Mouse (Mus musculus) MEL (cell line): ENCODE measurements around the gene Cerk. TPM values are rescaled to one million over a fixed set of nuclear protein-coding genes. Genes with fewer than 3 reads are reported as not detected.

ENCODE experiments used
- DNase-seq: peaks from one replicate; pipeline ENCODE4 v3.0.0; 2011; ENCODE audit warnings: low read depth, low spot score
- H3K27ac ChIP-seq: 2 replicates; pipeline ENCODE4 v1.5.1; 2012; ENCODE audit warnings: low read depth, mild to moderate bottlenecking, control low read depth, low read length, moderate library complexity; ENCODE audit not compliant: control insufficient read depth
- H3K27me3 ChIP-seq, 2 experiments: fragments of 150-350 bp in 1 of 2; sonication (generic) in 1 of 2; 2 replicates each; pipeline ENCODE4 v1.6.1; 2012; ENCODE audit warnings: low read length in 2 of 2, mild to moderate bottlenecking in 2 of 2, improper control_type of control experiment in 1 of 2, moderate library complexity in 1 of 2; ENCODE audit not compliant: insufficient read depth in 2 of 2, control insufficient read depth in 1 of 2
- H3K36me3 ChIP-seq, 2 experiments: 2 replicates each; pipeline ENCODE4 v1.6.1; 2012 to 2014; ENCODE audit warnings: low read length in 2 of 2, improper control_type of control experiment in 1 of 2, inconsistent platforms in 1 of 2, mild to moderate bottlenecking in 1 of 2; ENCODE audit not compliant: insufficient read depth in 2 of 2, control insufficient read depth in 1 of 2
- H3K4me1 ChIP-seq, 2 experiments: fragments of 150-350 bp in 1 of 2; sonication (generic) in 1 of 2; 2 replicates each; pipeline ENCODE4 v1.6.1; 2012; ENCODE audit warnings: low read length in 2 of 2, improper control_type of control experiment in 1 of 2, mild to moderate bottlenecking in 1 of 2; ENCODE audit not compliant: insufficient read depth in 2 of 2, control insufficient read depth in 1 of 2
- H3K4me3 ChIP-seq, 2 experiments: fragments of 150-350 bp in 1 of 2; sonication (generic) in 1 of 2; 2 replicates each; pipeline ENCODE4 v1.5.1; 2012; ENCODE audit warnings: low read depth in 2 of 2, low read length in 2 of 2, mild to moderate bottlenecking in 2 of 2, moderate library complexity in 2 of 2, control low read depth in 1 of 2, improper control_type of control experiment in 1 of 2; ENCODE audit not compliant: control insufficient read depth in 1 of 2, insufficient read depth in 1 of 2
- H3K79me2 ChIP-seq: 2 replicates; pipeline ENCODE4 v1.6.1; 2012; ENCODE audit warnings: mild to moderate bottlenecking, low read length, moderate library complexity; ENCODE audit not compliant: control insufficient read depth, poor library complexity, insufficient read depth
- H3K9ac ChIP-seq: 2 replicates; pipeline ENCODE4 v1.6.1; 2012; ENCODE audit warnings: low read depth, mild to moderate bottlenecking, control low read depth, low read length, moderate library complexity; ENCODE audit not compliant: control insufficient read depth, poor library complexity, severe bottlenecking
- H3K9me3 ChIP-seq: fragments of 150-350 bp; sonication (generic); replicated peaks from 2 replicates; pipeline ENCODE4 v1.6.1; 2012; ENCODE audit warnings: mild to moderate bottlenecking, low read length, improper control_type of control experiment, moderate library complexity; ENCODE audit not compliant: insufficient read depth
- BHLHE40 ChIP-seq: IDR thresholded peaks from 2 replicates; pipeline ENCODE4 v1.6.1; 2012; ENCODE audit warnings: low read depth, mild to moderate bottlenecking, inconsistent platforms, low read length, improper control_type of control experiment, borderline replicate concordance
- CHD1 ChIP-seq: IDR thresholded peaks from 2 replicates; pipeline ENCODE4 v1.6.1; 2012; ENCODE audit warnings: low read depth, mild to moderate bottlenecking, inconsistent platforms, low read length, improper control_type of control experiment
- CHD2 ChIP-seq: IDR thresholded peaks from 2 replicates; pipeline ENCODE4 v1.6.1; 2011; ENCODE audit warnings: low read length, improper control_type of control experiment
- CTCF ChIP-seq, 3 experiments: IDR thresholded peaks in 2 of 3; conservative IDR thresholded peaks in 1 of 3; 2 replicates each; pipeline ENCODE4 v1.5.1; 2011 to 2012; ENCODE audit warnings: low read length in 3 of 3, low read depth in 2 of 3, mild to moderate bottlenecking in 2 of 3, improper control_type of control experiment in 1 of 3, inconsistent platforms in 1 of 3, mixed read lengths in 1 of 3, moderate library complexity in 1 of 3; ENCODE audit not compliant: control insufficient read depth in 1 of 3, insufficient read depth in 1 of 3, poor library complexity in 1 of 3, severe bottlenecking in 1 of 3
- E2F4 ChIP-seq: IDR thresholded peaks from 2 replicates; pipeline ENCODE4 v1.6.1; 2011; ENCODE audit warnings: low read depth, low read length, improper control_type of control experiment, borderline replicate concordance
- ELF1 ChIP-seq: IDR thresholded peaks from 2 replicates; pipeline ENCODE4 v1.6.1; 2014; ENCODE audit warnings: low read depth, mild to moderate bottlenecking, inconsistent platforms, low read length, improper control_type of control experiment, moderate library complexity
- EP300 ChIP-seq, 2 experiments: IDR thresholded peaks; 2 replicates each; pipeline ENCODE4 v1.6.1; 2011; ENCODE audit warnings: improper control_type of control experiment in 2 of 2, low read length in 2 of 2, low read depth in 1 of 2, mild to moderate bottlenecking in 1 of 2
- ETS1 ChIP-seq: IDR thresholded peaks from 2 replicates; pipeline ENCODE4 v1.6.1; 2012; ENCODE audit warnings: low read depth, mild to moderate bottlenecking, inconsistent platforms, low read length, improper control_type of control experiment, moderate library complexity
- GATA1 ChIP-seq: IDR thresholded peaks from 2 replicates; pipeline ENCODE4 v1.6.1; 2011; ENCODE audit warnings: low read depth, low read length, improper control_type of control experiment
- KAT2A ChIP-seq: conservative IDR thresholded peaks from 2 replicates; pipeline ENCODE4 v1.6.1; 2012; ENCODE audit warnings: low read depth, low read length, improper control_type of control experiment, inconsistent platforms
- MAX ChIP-seq: IDR thresholded peaks from 2 replicates; pipeline ENCODE4 v1.6.1; 2011; ENCODE audit warnings: low read length, improper control_type of control experiment
- MEF2A ChIP-seq: IDR thresholded peaks from 2 replicates; pipeline ENCODE4 v1.6.1; 2014; ENCODE audit warnings: low read depth, mild to moderate bottlenecking, inconsistent platforms, low read length, improper control_type of control experiment; ENCODE audit not compliant: poor library complexity, insufficient replicate concordance, severe bottlenecking; ENCODE audit errors: extremely low read depth
- MXI1 ChIP-seq: IDR thresholded peaks from 2 replicates; pipeline ENCODE4 v1.6.1; 2011; ENCODE audit warnings: mild to moderate bottlenecking, low read depth, low read length, improper control_type of control experiment
- MYB ChIP-seq: IDR thresholded peaks from 2 replicates; pipeline ENCODE4 v1.6.1; 2011; ENCODE audit warnings: mild to moderate bottlenecking, low read depth, low read length, improper control_type of control experiment
- NELFE ChIP-seq: IDR thresholded peaks from 2 replicates; pipeline ENCODE4 v1.6.1; 2011; ENCODE audit warnings: low read depth, low read length, improper control_type of control experiment
- NRF1 ChIP-seq: IDR thresholded peaks from 2 replicates; pipeline ENCODE4 v1.6.1; 2014; ENCODE audit warnings: low read depth, mild to moderate bottlenecking, inconsistent platforms, low read length, improper control_type of control experiment, moderate library complexity; ENCODE audit not compliant: poor library complexity, insufficient read depth, severe bottlenecking
- RAD21 ChIP-seq: IDR thresholded peaks from 2 replicates; pipeline ENCODE4 v1.6.1; 2011; ENCODE audit warnings: mild to moderate bottlenecking, low read depth, low read length, improper control_type of control experiment
- RCOR1 ChIP-seq: IDR thresholded peaks from 2 replicates; pipeline ENCODE4 v1.6.1; 2012; ENCODE audit warnings: low read depth, mild to moderate bottlenecking, inconsistent platforms, low read length, improper control_type of control experiment
- SIN3A ChIP-seq: IDR thresholded peaks from 2 replicates; pipeline ENCODE4 v1.6.1; 2012; ENCODE audit warnings: low read length, improper control_type of control experiment, inconsistent platforms
- SMC3 ChIP-seq: IDR thresholded peaks from 2 replicates; pipeline ENCODE4 v1.6.1; 2011; ENCODE audit warnings: low read depth, low read length, improper control_type of control experiment
- TAL1 ChIP-seq: IDR thresholded peaks from 2 replicates; pipeline ENCODE4 v1.6.1; 2012; ENCODE audit warnings: mild to moderate bottlenecking, inconsistent platforms, low read length, moderate library complexity, mixed read lengths
- TBP ChIP-seq: IDR thresholded peaks from 2 replicates; pipeline ENCODE4 v1.8.0; 2011; ENCODE audit warnings: low read depth, low read length, improper control_type of control experiment
- TCF12 ChIP-seq: IDR thresholded peaks from 2 replicates; pipeline ENCODE4 v1.6.1; 2014; ENCODE audit warnings: low read depth, mild to moderate bottlenecking, inconsistent platforms, low read length, improper control_type of control experiment, moderate library complexity
- USF2 ChIP-seq, 2 experiments: IDR thresholded peaks; 2 replicates each; pipeline ENCODE4 v1.6.1; 2011 to 2012; ENCODE audit warnings: improper control_type of control experiment in 2 of 2, low read length in 2 of 2, borderline replicate concordance in 1 of 2, inconsistent platforms in 1 of 2, low read depth in 1 of 2, mild to moderate bottlenecking in 1 of 2; ENCODE audit not compliant: insufficient read depth in 1 of 2
- ZKSCAN1 ChIP-seq: IDR thresholded peaks from 2 replicates; pipeline ENCODE4 v1.6.1; 2012; ENCODE audit warnings: low read depth, mild to moderate bottlenecking, inconsistent platforms, low read length, improper control_type of control experiment, moderate library complexity
- ZMIZ1 ChIP-seq: IDR thresholded peaks from 2 replicates; pipeline ENCODE4 v1.6.1; 2012; ENCODE audit warnings: low read depth, mild to moderate bottlenecking, inconsistent platforms, low read length, improper control_type of control experiment, moderate library complexity
- ZNF384 ChIP-seq: IDR thresholded peaks from 2 replicates; pipeline ENCODE4 v1.6.1; 2012; ENCODE audit warnings: low read depth, mild to moderate bottlenecking, inconsistent platforms, low read length, improper control_type of control experiment
- polyA plus RNA-seq, 2 experiments: library from polyadenylated mRNA; stranded (reverse) in 1 of 2; unstranded in 1 of 2; fragments of >175 nt in 1 of 2; fragments of >200 nt in 1 of 2; gene quantifications; 2 replicates each; pipeline versions ENCODE4 v1.2.1 to v1.2.4; 2012; ENCODE audit warnings: low replicate concordance in 2 of 2, low read depth in 1 of 2; ENCODE audit not compliant: insufficient read length in 2 of 2, insufficient read depth in 1 of 2, missing spikeins in 1 of 2
- total RNA-seq: library from RNA; depleted of rRNA; stranded (reverse); fragments of 300-350 nt; gene quantifications from 2 replicates; pipeline ENCODE4 v1.2.3, GENCODE M21; 2012

Gene Cerk
- total and polyA plus RNA-seq, 3 experiments: 4.1 to 9.5 TPM; not detected in 1

DNA sequence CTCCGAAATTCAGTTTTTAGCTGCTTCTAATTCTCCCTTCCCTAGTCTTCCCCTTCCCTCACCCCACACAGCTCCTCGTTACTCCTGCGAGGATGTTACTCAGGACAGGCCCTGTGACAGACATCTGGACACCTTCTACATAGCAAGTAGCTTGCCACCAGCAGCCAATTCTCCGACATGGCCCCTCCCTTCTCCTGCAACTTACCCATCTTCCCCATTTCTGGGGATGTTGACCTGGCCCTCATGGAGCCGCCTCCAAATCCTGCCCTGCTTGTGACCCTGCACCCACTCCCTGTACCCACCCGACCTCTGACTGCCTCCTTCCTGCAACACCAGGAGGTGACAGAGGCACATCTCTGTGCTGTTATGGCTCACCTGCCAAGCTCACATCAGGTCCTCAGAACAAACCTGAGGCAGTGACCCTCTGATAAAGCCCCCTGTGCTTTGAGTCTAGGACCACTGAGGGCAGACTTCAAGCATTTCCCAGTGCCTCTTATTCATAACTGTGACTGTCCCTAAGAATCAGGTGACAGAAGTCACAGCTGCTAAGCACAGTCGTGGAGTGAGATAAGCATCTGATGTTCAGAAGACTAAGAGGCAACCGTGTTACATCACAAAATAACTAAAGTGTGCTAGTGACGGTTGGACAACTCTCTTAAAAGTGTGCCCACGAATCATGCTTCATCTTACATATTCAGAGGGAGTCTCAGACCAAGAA is 18.0 kb downstream of the Cerk start:
- no peaks in the 10 kb centered on the region for H3K9me3 ChIP-seq
- H3K9ac ChIP-seq: no peak overlapping the region
- DNase-seq: no peak
- no peak overlapping the region for H3K4me3 ChIP-seq
- H3K36me3 ChIP-seq: no peaks in the 10 kb centered on the region
- no peaks in the 10 kb centered on the region for H3K27me3 ChIP-seq
- H3K27ac ChIP-seq: no peak overlapping the region
- no peaks in the 10 kb centered on the region for H3K4me1 ChIP-seq
- H3K79me2 ChIP-seq: no peaks in the 10 kb centered on the region
- TF ChIP-seq E2F4 (no peak), MXI1 (no peak), CHD2 (no peak), NELFE (no peak), GATA1 (no peak), RCOR1 (no peak), CTCF (IDR thresholded peaks at IDR 0.05 in 2 of 3, conservative IDR thresholded peaks at IDR 0.05 in 1 of 3; ENCODE audit: control insufficient read depth in 1 of 3, insufficient read depth in 1 of 3, low read depth in 2 of 3, low read length in 3 of 3, poor library complexity in 1 of 3, severe bottlenecking in 1 of 3) (no peak), BHLHE40 (no peak), SIN3A (no peak), MYB (no peak), ZNF384 (no peak), NRF1 (no peak), USF2 (IDR thresholded peaks at IDR 0.05; ENCODE audit: borderline replicate concordance in 1 of 2, insufficient read depth in 1 of 2, low read depth in 1 of 2, low read length in 2 of 2) (no peak), KAT2A (no peak), TBP (no peak), ZMIZ1 (no peak)

- Histone ChIP-seq H3K9me3 (no peaks in the 10 kb centered on the region), H3K27ac (no peak overlapping the region)
- TF ChIP-seq CTCF (IDR thresholded peaks at IDR 0.05 in 2 of 3, conservative IDR thresholded peaks at IDR 0.05 in 1 of 3; ENCODE audit: control insufficient read depth in 1 of 3, insufficient read depth in 1 of 3, low read depth in 2 of 3, low read length in 3 of 3, poor library complexity in 1 of 3, severe bottlenecking in 1 of 3) (no peak), TCF12 (no peak), ETS1 (no peak), CHD2 (no peak), CHD1 (no peak), MEF2A (no peak), RAD21 (no peak), EP300 (IDR thresholded peaks at IDR 0.05; ENCODE audit: low read depth in 1 of 2, low read length in 2 of 2) (no peak), SMC3 (no peak), MXI1 (no peak), TAL1 (no peak), KAT2A (no peak), SIN3A (no peak), NRF1 (no peak), ZKSCAN1 (no peak), MAX (no peak), ELF1 (no peak), RCOR1 (no peak), E2F4 (no peak)
Observed at GRCm38 (mm10) chr15:86167032-86167655, 18.8 kb downstream of the Cerk start.

More at GRCm38 (mm10) chr15:86167032-86167655, 18.8 kb downstream of the Cerk start:
- Histone ChIP-seq H3K4me1 (no peaks in the 10 kb centered on the region), H3K79me2 (no peaks in the 10 kb centered on the region), H3K36me3 (no peaks in the 10 kb centered on the region), H3K9ac (no peak overlapping the region), H3K27me3 (no peaks in the 10 kb centered on the region), H3K4me3 (no peak overlapping the region)
- no peak for DNase-seq
